Mouse (Mus musculus): ENCODE data around the gene Lrp1. TPM values are rescaled to one million over a fixed set of nuclear protein-coding genes. Genes with fewer than 3 reads are reported as not detected.

Lrp1 gene
- total and polyA plus RNA-seq, 3 experiments = 3.1 to 51.2 (median 11.8) TPM

DNA sequence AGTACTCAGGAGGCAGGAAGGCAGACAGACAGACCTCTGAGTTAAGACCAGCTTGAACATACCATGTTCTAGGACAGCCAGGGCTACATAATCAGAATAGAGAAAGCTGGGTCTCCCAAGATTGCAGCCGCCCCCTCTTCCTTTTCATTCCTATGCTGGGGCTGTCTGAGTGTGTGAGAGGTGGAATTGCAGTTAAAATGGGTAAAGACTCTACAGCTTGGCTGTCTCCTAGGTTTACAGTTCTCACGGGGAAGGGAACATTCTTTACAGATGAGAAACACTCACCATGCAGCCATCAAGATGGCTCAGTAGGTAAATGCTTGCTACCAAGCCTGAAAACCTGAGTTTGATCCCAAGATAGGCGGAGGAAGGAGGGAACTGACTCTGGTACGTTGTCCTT, 120.9 kb downstream of the Lrp1 start:
- H3K4me2 ChIP-seq (ENCODE audit: insufficient read depth, low read depth, poor library complexity, severe bottlenecking) = no peak overlapping the region
- no peak for DNase-seq (ENCODE audit: extremely low read depth)
- no peak overlapping the region for H3K27ac ChIP-seq (ENCODE audit: insufficient read depth, low read depth)
- no peak for TF ChIP-seq E2F4 (IDR thresholded peaks at IDR 0.05; ENCODE audit: insufficient replicate concordance, low read depth, low read length)
- TF ChIP-seq MAFK (IDR thresholded peaks at IDR 0.05; ENCODE audit: insufficient replicate concordance, low read length) = no peak
- TF ChIP-seq PAX5 (IDR thresholded peaks at IDR 0.05; ENCODE audit: low read length) = no peak
- TF ChIP-seq NRF1 (IDR thresholded peaks at IDR 0.05; ENCODE audit: low read depth, low read length) = no peak
- no peak for TF ChIP-seq POLR2A (IDR thresholded peaks at IDR 0.05; ENCODE audit: low read depth, low read length)
- TF ChIP-seq BHLHE40 (IDR thresholded peaks at IDR 0.05; ENCODE audit: low read depth, low read length) = no peak
- no peak for TF ChIP-seq TBP (conservative IDR thresholded peaks at IDR 0.05; ENCODE audit: low read depth, low read length)
- TF ChIP-seq EP300 (IDR thresholded peaks at IDR 0.05; ENCODE audit: low read length) = no peak
- H3K9me3 ChIP-seq (replicated peaks; ENCODE audit: low read length) = no peaks in the 10 kb centered on the region
- no peak overlapping the region for H3K9ac ChIP-seq (ENCODE audit: insufficient read depth, low read depth)
- H3K36me3 ChIP-seq (replicated peaks in 1 of 2; ENCODE audit: control insufficient read depth in 1 of 2, insufficient read depth in 1 of 2, low read length in 1 of 2) = peaks cover 26 to 57% of the 10 kb centered on the region in 2 experiments
- no peaks in the 10 kb centered on the region for H3K4me1 ChIP-seq (ENCODE audit: control insufficient read depth in 1 of 2, insufficient read depth in 2 of 2)
- no peak overlapping the region for H3K4me3 ChIP-seq (replicated peaks in 1 of 3; ENCODE audit: low read depth in 2 of 3, low read length in 2 of 3, poor library complexity in 1 of 3)
- in situ Hi-C loops (cut with MboI; ENCODE audit: low pct_ligation_motif_present, low pct_unique_long_range_greater_than_20kb, low sequenced_read_pairs) = no loop called here
- dilution Hi-C loops (cut with MboI; ENCODE audit: extremely low pct_ligation_motif_present, extremely low pct_unique_long_range_greater_than_20kb, low sequenced_read_pairs) = no loop called here
- H3K79me2 ChIP-seq (replicated peaks; ENCODE audit: control insufficient read depth, extremely low read depth, insufficient read depth, poor library complexity, severe bottlenecking) = no peaks in the 10 kb centered on the region
- no peaks in the 10 kb centered on the region for H3K27me3 ChIP-seq (replicated peaks)

DNA sequence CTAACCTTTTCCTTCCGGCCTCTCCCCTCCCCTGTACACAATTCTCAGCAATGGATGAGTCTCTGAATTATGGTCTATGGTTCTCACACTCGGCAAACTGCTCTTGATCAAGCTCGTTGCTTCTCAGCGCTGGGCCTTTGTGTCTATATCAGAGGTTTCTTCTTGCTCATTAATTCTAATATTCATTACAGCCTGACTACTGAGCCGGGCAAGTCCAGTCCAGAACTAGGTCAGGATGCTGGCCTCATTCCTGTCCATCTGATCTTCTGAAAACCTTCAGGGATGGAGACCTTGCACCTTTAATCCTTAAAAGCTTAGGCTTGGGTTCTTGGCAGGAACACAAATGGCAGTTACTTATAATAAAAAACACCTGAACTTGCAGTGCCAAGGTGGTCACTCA, 121.4 kb downstream of the Lrp1 start:
- H3K79me2 ChIP-seq (replicated peaks; ENCODE audit: control insufficient read depth, extremely low read depth, insufficient read depth, poor library complexity, severe bottlenecking) = no peaks in the 10 kb centered on the region
- H3K9ac ChIP-seq (ENCODE audit: insufficient read depth, low read depth) = no peak overlapping the region
- H3K4me3 ChIP-seq (replicated peaks in 1 of 3; ENCODE audit: low read depth in 2 of 3, low read length in 2 of 3, poor library complexity in 1 of 3) = no peak overlapping the region
- H3K27ac ChIP-seq (ENCODE audit: insufficient read depth, low read depth) = no peak overlapping the region
- no peaks in the 10 kb centered on the region for H3K4me1 ChIP-seq (ENCODE audit: control insufficient read depth in 1 of 2, insufficient read depth in 2 of 2)
- no peaks in the 10 kb centered on the region for H3K9me3 ChIP-seq (replicated peaks; ENCODE audit: low read length)
- TF ChIP-seq POLR2A (IDR thresholded peaks at IDR 0.05; ENCODE audit: low read depth, low read length) (no peak), POLR2AphosphoS2 (IDR thresholded peaks at IDR 0.05; ENCODE audit: low read depth, low read length) (no peak), TCF12 (IDR thresholded peaks at IDR 0.05; ENCODE audit: low read depth, low read length) (no peak)
- no peak overlapping the region for H3K4me2 ChIP-seq (ENCODE audit: insufficient read depth, low read depth, poor library complexity, severe bottlenecking)
- dilution Hi-C loops (cut with MboI; ENCODE audit: extremely low pct_ligation_motif_present, extremely low pct_unique_long_range_greater_than_20kb, low sequenced_read_pairs) (no loop called here), in situ Hi-C loops (cut with MboI; ENCODE audit: low pct_ligation_motif_present, low pct_unique_long_range_greater_than_20kb, low sequenced_read_pairs) (no loop called here)
- H3K27me3 ChIP-seq (replicated peaks) = no peaks in the 10 kb centered on the region
- H3K36me3 ChIP-seq (replicated peaks in 1 of 2; ENCODE audit: control insufficient read depth in 1 of 2, insufficient read depth in 1 of 2, low read length in 1 of 2) = peaks cover 31 to 63% of the 10 kb centered on the region in 2 experiments
- no peak for DNase-seq (ENCODE audit: extremely low read depth)

DNA sequence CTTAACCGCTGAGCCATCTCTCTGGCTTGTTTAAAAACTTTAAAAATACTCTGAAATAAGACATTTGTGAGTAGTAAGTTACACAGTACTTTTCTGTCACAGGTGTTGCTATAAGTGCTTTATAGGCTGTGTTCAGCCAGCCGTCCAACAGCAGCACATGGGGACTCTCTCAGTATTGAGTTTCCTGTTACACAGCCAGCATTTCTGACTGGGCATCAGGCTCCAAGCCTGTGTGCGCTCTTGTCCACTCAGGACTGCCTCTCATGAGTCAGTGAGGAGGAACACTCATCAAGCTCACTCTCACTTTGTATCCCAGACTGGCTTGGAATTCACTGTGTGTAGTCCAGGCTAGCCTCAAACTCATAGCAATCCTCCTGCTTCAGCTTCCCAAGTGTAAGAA, 124.8 kb downstream of the Lrp1 start:
- TF ChIP-seq ZNF384 (IDR thresholded peaks at IDR 0.05; ENCODE audit: low read depth, low read length) = no peak
- TF ChIP-seq KAT2A (IDR thresholded peaks at IDR 0.05; ENCODE audit: insufficient replicate concordance, low read length) = no peak
- no peak for TF ChIP-seq MAX (IDR thresholded peaks at IDR 0.05; ENCODE audit: low read length)
- no peak for TF ChIP-seq ZMIZ1 (IDR thresholded peaks at IDR 0.05; ENCODE audit: low read depth, low read length)
- no peak for TF ChIP-seq JUN (IDR thresholded peaks at IDR 0.05; ENCODE audit: insufficient read depth, low read depth, low read length)
- no peak for TF ChIP-seq USF2 (conservative IDR thresholded peaks at IDR 0.05; ENCODE audit: low read depth, low read length)
- TF ChIP-seq RAD21 (IDR thresholded peaks at IDR 0.05; ENCODE audit: low read depth, low read length) = no peak
- TF ChIP-seq CHD2 (IDR thresholded peaks at IDR 0.05; ENCODE audit: low read length) = no peak
- no peak for TF ChIP-seq RCOR1 (conservative IDR thresholded peaks at IDR 0.05; ENCODE audit: low read depth, low read length)
- no peak for TF ChIP-seq IRF4 (IDR thresholded peaks at IDR 0.05; ENCODE audit: low read depth, low read length)
- no peak for TF ChIP-seq TCF12 (IDR thresholded peaks at IDR 0.05; ENCODE audit: low read depth, low read length)
- TF ChIP-seq E2F4 (IDR thresholded peaks at IDR 0.05; ENCODE audit: insufficient replicate concordance, low read depth, low read length) = no peak
- TF ChIP-seq UBTF (IDR thresholded peaks at IDR 0.05; ENCODE audit: low read depth, low read length) = no peak
- TF ChIP-seq MXI1 (IDR thresholded peaks at IDR 0.05; ENCODE audit: low read depth, low read length) = no peak
- TF ChIP-seq POLR2AphosphoS2 (IDR thresholded peaks at IDR 0.05; ENCODE audit: low read depth, low read length) = no peak
- no peak for TF ChIP-seq NELFE (IDR thresholded peaks at IDR 0.05; ENCODE audit: low read depth, low read length)
- H3K9ac ChIP-seq (ENCODE audit: insufficient read depth, low read depth) = no peak overlapping the region
- H3K4me2 ChIP-seq (ENCODE audit: insufficient read depth, low read depth, poor library complexity, severe bottlenecking) = no peak overlapping the region
- no peak overlapping the region for H3K27ac ChIP-seq (ENCODE audit: insufficient read depth, low read depth)
- H3K4me1 ChIP-seq (ENCODE audit: control insufficient read depth in 1 of 2, insufficient read depth in 2 of 2) = no peaks in the 10 kb centered on the region
- DNase-seq (ENCODE audit: extremely low read depth) = no peak
- no peaks in the 10 kb centered on the region for H3K27me3 ChIP-seq (replicated peaks)
- H3K9me3 ChIP-seq (replicated peaks; ENCODE audit: low read length) = no peaks in the 10 kb centered on the region
- in situ Hi-C loops (cut with MboI; ENCODE audit: low pct_ligation_motif_present, low pct_unique_long_range_greater_than_20kb, low sequenced_read_pairs) = no loop called here
- peaks cover 47 to 86% of the 10 kb centered on the region in 2 experiments for H3K36me3 ChIP-seq (replicated peaks in 1 of 2; ENCODE audit: control insufficient read depth in 1 of 2, insufficient read depth in 1 of 2, low read length in 1 of 2)
- dilution Hi-C loops (cut with MboI; ENCODE audit: extremely low pct_ligation_motif_present, extremely low pct_unique_long_range_greater_than_20kb, low sequenced_read_pairs) = no loop called here
- H3K79me2 ChIP-seq (replicated peaks; ENCODE audit: control insufficient read depth, extremely low read depth, insufficient read depth, poor library complexity, severe bottlenecking) = no peaks in the 10 kb centered on the region
- no peak overlapping the region for H3K4me3 ChIP-seq (replicated peaks in 1 of 3; ENCODE audit: low read depth in 2 of 3, low read length in 2 of 3, poor library complexity in 1 of 3)
